Mouse (Mus musculus) mouse trophoblast stem cell (cell line): ENCODE results near the gene Slc39a9.

ENCODE experiments used
- in situ Hi-C, 2 experiments: fragments of 300-500 bp; cut with MseI, MboI; formaldehyde crosslinking; loops; 2 replicates in 1 of 2; 3 replicates in 1 of 2; pipeline ENCODE4 v1.15.1; 2025

Gene Slc39a9

GRCm38 (mm10) chr12:80715915-80716314, 72.2 kb downstream of the Slc39a9 start:
- in situ Hi-C loops, result no loop called here

- in situ Hi-C loops, result no loop called here
Measured at GRCm38 (mm10) chr12:80719141-80719540, 75.5 kb downstream of the Slc39a9 start.

DNA sequence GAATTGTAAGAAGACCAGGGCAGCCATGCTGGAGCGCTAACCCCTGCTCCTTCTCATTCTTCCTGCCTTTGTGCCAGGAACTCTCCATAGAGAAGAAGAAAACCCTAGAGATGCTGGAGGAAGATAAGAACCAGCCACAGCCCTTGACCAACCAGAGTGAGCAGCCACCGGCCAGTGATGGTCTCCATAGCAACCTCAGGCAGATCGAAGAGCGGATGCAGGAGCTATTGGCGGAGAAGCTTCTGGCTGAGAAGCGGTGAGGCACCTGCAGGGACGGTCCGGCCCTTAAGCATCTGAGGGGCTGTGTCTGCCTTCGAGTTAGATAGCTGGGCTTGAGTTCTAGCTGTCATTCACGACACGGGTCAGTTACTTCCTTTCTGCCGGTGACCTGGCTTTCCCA, 76.8 kb downstream of the Slc39a9 start:
- in situ Hi-C loops, result no loop called here

DNA sequence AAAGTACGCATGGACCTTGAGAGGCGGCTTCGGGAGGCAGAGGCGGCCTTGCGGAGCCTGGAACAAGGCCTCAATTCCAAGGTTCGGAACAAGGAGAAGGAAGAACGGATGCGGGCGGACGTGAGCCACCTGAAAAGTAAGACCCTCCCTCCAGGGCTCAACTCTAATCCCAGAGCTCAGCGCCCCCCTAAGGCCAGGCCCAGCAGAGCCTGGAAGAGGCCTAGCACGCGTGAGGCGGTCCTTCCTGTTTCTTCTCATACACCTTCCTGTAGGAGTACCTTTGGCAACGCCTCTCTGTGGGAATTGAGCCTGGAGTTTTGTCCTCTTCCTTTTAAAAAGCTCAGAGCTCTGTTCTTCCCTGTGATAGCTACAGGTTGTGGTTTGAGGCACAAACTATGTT, 77.8 kb downstream of the Slc39a9 start:
- in situ Hi-C loops, result no loop called here

DNA sequence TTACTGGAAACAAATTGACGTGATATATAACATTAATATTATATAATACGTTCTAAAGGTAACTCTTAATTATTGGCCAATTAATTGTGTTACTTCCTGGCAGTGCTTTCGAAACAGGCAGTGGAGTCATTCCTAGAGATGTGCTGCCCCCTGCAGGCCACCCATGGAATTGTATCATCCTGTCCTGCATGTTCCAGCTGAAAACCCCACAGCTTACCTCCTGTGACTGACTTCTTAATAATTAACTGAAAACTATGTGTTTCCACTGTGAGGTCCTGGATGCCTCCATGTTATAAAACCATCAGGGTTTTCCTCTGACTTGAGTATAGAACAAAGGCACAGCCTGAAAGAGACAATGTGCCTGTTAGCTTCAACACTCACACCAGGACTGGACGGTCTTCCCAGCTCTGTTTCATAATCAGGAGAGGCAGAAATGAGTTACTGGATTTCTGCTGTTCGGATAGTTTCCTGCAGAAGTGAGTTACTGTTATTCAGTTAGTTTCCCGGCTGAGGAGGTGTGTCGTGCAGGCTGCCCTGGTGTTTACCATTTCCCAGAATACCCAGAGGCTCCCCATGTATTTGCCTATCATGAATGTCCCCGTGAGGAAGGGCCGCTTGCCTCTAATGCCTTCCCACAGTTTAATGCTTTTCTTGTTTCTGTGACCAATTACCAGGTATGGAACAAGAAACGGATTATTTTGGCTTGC, 81.3 kb downstream of the Slc39a9 start:
- in situ Hi-C loops, result no loop called here

- in situ Hi-C loops, result no loop called here
Measured at GRCm38 (mm10) chr12:80728207-80728606, 84.5 kb downstream of the Slc39a9 start.

GRCm38 (mm10) chr12:80728814-80729213, 85.1 kb downstream of the Slc39a9 start:
- in situ Hi-C loops, result no loop called here

- in situ Hi-C loops, result no loop called here
Measured at GRCm38 (mm10) chr12:80729758-80730530, 86.3 kb downstream of the Slc39a9 start.

GRCm38 (mm10) chr12:80730567-80730966, 86.9 kb downstream of the Slc39a9 start:
- in situ Hi-C loops, result no loop called here
